Mouse (Mus musculus) neural tube, embryonic 11.5 days (tissue): ENCODE measurements around the gene Clip1. TPM values are rescaled to one million over a fixed set of nuclear protein-coding genes. Genes with fewer than 3 reads are reported as not detected.

Experiments
- ATAC-seq: fragments of 200-750 bp; cut with Nextera tagmentation; 2 replicates; pipeline ENCODE4 v1.8.0; 2017; ENCODE audit warnings: moderate number of reproducible peaks, mild to moderate bottlenecking, moderate TSS enrichment, moderate library complexity; ENCODE audit not compliant: insufficient read depth, low FRiP score, low TSS enrichment
- DNase-seq: peaks from one replicate; pipeline ENCODE4 v3.0.0-alpha.2; 2015; ENCODE audit warnings: low spot score
- H3K27ac ChIP-seq: fragments of 300-500 bp; sonication (generic); 2 replicates; pipeline ENCODE4 v1.5.1; 2014; ENCODE audit warnings: low read depth, mild to moderate bottlenecking, low read length
- H3K27me3 ChIP-seq: fragments of 300-500 bp; sonication (generic); 2 replicates; pipeline ENCODE4 v1.6.1; 2014; ENCODE audit warnings: mild to moderate bottlenecking, low read length, mixed read lengths; ENCODE audit not compliant: control insufficient read depth, insufficient read depth
- H3K36me3 ChIP-seq: fragments of 300-500 bp; sonication (generic); 2 replicates; pipeline ENCODE4 v1.6.1; 2014; ENCODE audit warnings: mild to moderate bottlenecking, low read length, moderate library complexity, mixed read lengths; ENCODE audit not compliant: control insufficient read depth, insufficient read depth
- H3K4me1 ChIP-seq: fragments of 300-500 bp; sonication (generic); 2 replicates; pipeline ENCODE4 v1.6.1; 2014; ENCODE audit warnings: low read length, mixed read lengths; ENCODE audit not compliant: control insufficient read depth, insufficient read depth
- H3K4me2 ChIP-seq: fragments of 300-500 bp; sonication (generic); 2 replicates; pipeline ENCODE4 v1.6.1; 2014; ENCODE audit warnings: low read depth, mild to moderate bottlenecking, moderate library complexity
- H3K4me3 ChIP-seq: fragments of 300-500 bp; sonication (generic); 2 replicates; pipeline ENCODE4 v1.5.1; 2014; ENCODE audit warnings: low read depth, low read length
- H3K9ac ChIP-seq: fragments of 300-500 bp; sonication (generic); 2 replicates; pipeline ENCODE4 v1.6.1; 2014; ENCODE audit warnings: mild to moderate bottlenecking, low read length
- H3K9me3 ChIP-seq: fragments of 300-500 bp; sonication (generic); 2 replicates; pipeline ENCODE4 v1.6.1; 2016; ENCODE audit warnings: low read length; ENCODE audit not compliant: control insufficient read depth
- WGBS: fragments of 180-500 bp; shearing (Covaris S2); extraction: QIAGEN DNeasy Blood & Tissue Kit; methylation state at CpG from one replicate; pipeline ENCODE4 v1.1.7; 2014; 5-methylcytosine and 5-hydroxymethylcytosine counted together
- polyA plus RNA-seq: library from polyadenylated mRNA; unstranded; fragments of >200 nt; fragmentation: Nextera tagmentation; extraction: Ambion mirVana; gene quantifications from 2 replicates; pipeline ENCODE4 v1.2.1, GENCODE M21; 2014

Gene Clip1
- polyA plus RNA-seq, 1 experiment from 2014 or later: 52.2 TPM

DNA sequence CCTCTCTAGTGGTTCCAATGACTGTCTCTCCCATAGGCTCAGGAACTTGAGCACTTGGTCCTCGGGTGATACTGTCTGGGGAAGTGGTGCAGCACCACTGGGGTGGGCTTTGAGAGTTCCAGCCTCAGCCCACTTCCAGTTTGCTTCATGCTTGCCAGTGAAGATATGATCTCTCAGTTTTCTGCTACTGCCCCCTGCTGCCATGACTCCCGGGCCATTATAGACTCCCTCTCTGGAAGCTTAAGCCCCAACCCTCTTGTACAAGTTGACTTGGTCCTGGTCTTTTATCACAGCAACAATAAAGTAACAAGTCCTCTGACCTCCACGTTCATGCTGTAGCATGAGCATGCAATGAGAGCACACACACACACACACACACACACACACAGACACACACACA is 5.3 kb downstream of the Clip1 start:
- DNase-seq (no peak), ATAC-seq (no peak)
- H3K9me3 ChIP-seq: no peaks in the 10 kb centered on the region
- no peak overlapping the region for H3K4me3 ChIP-seq
- H3K4me2 ChIP-seq: no peak overlapping the region
- no peak overlapping the region for H3K27ac ChIP-seq
- H3K36me3 ChIP-seq: no peaks in the 10 kb centered on the region
- no peak overlapping the region for H3K9ac ChIP-seq
- WGBS: 68% methylated on average over 3 of the region's 3 CpGs
- no peaks in the 10 kb centered on the region for H3K27me3 ChIP-seq
- H3K4me1 ChIP-seq: peaks cover 9% of the 10 kb centered on the region

DNA sequence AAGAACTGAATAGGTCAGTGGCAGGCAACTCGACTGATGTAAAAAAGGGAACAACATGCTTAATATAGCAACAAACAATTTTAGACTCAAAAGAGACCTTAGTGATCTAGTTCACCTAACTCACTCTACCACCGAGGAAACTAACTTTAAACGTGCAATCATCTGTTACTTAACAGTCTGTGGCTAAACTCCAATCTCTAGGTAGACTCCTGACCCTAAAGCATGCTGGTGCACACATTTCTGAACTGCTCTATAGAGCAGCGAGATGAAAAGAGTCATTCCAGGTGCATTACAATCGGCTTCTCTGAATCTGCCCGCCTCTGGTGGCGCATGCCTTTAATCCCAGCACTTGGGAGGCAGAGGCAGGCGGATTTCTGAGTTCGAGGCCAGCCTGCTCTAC is 8.7 kb downstream of the Clip1 start:
- no peak for DNase-seq
- no peak overlapping the region for H3K27ac ChIP-seq
- no peak for ATAC-seq
- H3K36me3 ChIP-seq: no peaks in the 10 kb centered on the region
- no peaks in the 10 kb centered on the region for H3K27me3 ChIP-seq
- H3K4me3 ChIP-seq: no peak overlapping the region
- WGBS: 91% methylated on average over 9 of the region's 9 CpGs
- H3K4me1 ChIP-seq: 0 out of 2 replicates have a peak, but pooled peaks cover 6% of the 10 kb centered on the region
- H3K9me3 ChIP-seq: no peaks in the 10 kb centered on the region
- no peak overlapping the region for H3K9ac ChIP-seq
- H3K4me2 ChIP-seq: no peak overlapping the region

DNA sequence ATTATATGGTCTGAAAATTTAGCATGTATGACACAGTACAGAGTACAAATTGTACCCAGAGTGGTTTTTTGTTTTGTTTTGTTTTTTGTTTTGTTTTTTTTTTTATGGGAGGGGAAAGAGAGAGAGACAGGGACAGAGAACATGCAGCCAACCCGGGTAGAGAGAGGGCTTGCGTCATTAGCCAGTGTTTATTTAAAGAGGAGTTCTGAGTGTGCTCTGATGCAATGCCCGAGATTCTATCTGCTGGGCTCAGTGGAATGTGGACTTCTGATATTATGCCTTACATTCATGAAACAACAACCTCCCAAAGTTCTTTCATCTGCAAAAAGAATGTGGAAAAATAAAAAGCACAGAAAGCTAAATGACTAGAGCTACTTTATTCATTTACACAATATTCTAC is 9.2 kb downstream of the Clip1 start:
- H3K4me3 ChIP-seq: no peak overlapping the region
- no peaks in the 10 kb centered on the region for H3K27me3 ChIP-seq
- H3K36me3 ChIP-seq: no peaks in the 10 kb centered on the region
- 53% methylated on average over 3 of the region's 3 CpGs for WGBS
- H3K4me1 ChIP-seq: 0 out of 2 replicates have a peak, but pooled peaks cover 6% of the 10 kb centered on the region
- no peak overlapping the region for H3K9ac ChIP-seq
- ATAC-seq (no peak), DNase-seq (no peak)
- H3K27ac ChIP-seq: no peak overlapping the region
- no peaks in the 10 kb centered on the region for H3K9me3 ChIP-seq
- no peak overlapping the region for H3K4me2 ChIP-seq

DNA sequence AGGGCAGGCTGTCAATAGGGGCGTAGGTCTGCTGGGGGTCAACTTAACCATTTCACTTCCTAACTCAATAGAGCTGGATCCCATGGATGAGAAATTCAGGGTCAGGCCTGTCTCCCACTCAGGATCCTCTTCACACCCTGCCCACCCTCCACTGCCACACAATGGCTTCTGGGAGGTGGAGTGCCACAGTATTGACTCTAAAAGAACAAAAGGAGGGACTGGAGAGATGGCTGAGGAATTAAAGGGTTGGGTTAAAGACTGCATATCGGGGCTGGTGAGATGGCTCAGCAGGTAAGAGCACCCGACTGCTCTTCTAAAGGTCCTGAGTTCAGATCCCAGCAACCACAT is 13.0 kb downstream of the Clip1 start:
- Histone ChIP-seq H3K9me3 (no peaks in the 10 kb centered on the region), H3K36me3 (no peaks in the 10 kb centered on the region), H3K27ac (no peak overlapping the region), H3K9ac (no peak overlapping the region), H3K4me2 (no peak overlapping the region), H3K4me1 (0 out of 2 replicates have a peak, but pooled peaks cover 6% of the 10 kb centered on the region), H3K27me3 (no peaks in the 10 kb centered on the region), H3K4me3 (no peak overlapping the region)
- no peak for ATAC-seq
- DNase-seq: no peak
- 69% methylated on average over 3 of the region's 3 CpGs for WGBS

DNA sequence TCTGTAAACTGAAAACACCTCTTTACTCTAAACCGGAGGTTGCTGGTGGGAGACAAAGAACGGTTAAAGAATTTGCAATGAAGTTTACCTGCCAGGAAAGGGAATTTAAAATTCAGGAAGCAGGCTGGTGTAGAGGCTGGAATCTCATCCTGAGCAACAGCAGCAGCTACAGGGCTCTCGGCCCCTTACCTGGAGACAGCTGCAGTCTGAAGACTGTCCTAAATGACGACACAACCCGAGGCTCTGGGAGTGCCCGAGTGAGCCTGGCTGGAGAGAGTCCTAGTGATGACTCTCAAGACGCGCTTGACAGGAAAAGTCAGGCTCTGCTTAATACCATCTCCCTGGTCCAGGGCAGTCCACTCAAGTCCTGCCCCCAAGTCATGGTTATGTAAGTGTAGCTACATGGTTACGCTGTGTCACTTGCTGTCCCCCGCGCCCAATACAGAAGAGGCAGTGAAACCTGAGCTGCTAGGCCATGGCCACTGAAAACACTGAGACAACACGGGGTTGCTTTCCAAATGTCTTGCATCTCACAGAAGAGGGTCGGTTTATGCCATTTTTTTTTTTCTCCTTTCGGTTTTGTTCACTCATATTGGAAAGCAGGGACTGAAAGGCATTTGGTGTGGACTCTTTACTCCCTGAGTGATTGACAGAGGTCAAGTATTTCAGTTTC is 13.5 kb downstream of the Clip1 start:
- DNase-seq (no peak), ATAC-seq (no peak)
- Histone ChIP-seq H3K27ac (no peak overlapping the region), H3K4me1 (0 out of 2 replicates have a peak, but pooled peaks cover 6% of the 10 kb centered on the region), H3K9me3 (no peaks in the 10 kb centered on the region), H3K4me3 (no peak overlapping the region), H3K27me3 (no peaks in the 10 kb centered on the region), H3K36me3 (no peaks in the 10 kb centered on the region), H3K9ac (no peak overlapping the region), H3K4me2 (no peak overlapping the region)
- WGBS: 45% methylated on average over 14 of the region's 14 CpGs

DNA sequence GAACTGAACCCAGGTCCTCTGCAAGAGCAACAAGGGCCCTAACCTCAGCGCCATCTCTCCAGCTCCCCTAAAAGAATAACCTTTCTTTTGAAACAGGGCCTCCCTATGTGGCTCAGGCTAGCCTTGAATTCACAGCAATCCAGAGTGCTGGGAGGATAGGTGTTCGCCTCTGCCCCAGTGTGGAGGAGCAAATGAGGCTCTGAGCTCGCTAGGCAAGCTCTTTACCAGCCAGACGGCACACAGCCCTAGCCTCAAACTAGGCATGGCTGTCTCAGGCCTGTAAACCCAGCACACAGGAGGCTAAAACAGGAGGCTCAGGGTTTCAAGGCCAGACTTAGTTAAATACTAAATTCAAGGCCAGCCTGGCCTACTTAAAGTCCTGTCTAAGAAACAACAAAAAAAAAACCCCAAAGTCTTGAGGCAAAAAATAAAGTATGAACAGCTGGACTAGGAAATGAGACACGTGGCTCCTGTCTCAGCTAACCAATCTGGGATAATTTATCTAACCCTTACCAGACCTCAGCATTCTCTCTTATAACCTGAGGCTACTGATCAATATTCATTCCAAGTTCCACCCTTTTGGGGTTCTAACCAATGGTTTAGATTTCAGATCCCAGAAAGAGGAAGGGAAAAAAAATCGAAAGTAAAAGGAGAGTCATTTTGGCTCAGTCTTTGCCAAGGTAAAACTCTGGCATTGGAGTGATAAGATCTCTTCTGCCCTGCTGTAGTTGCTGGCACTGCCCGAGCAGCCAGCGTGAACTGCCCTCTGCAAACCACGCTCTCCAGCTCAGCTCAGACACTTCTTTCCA is 14.2 kb downstream of the Clip1 start:
- H3K4me1 ChIP-seq: 0 out of 2 replicates have a peak, but pooled peaks cover 6% of the 10 kb centered on the region
- WGBS: 82% methylated on average over 9 of the region's 9 CpGs
- no peaks in the 10 kb centered on the region for H3K9me3 ChIP-seq
- DNase-seq: no peak
- H3K9ac ChIP-seq: no peak overlapping the region
- H3K4me2 ChIP-seq: no peak overlapping the region
- H3K27ac ChIP-seq: no peak overlapping the region
- ATAC-seq: no peak
- H3K4me3 ChIP-seq: no peak overlapping the region
- no peaks in the 10 kb centered on the region for H3K27me3 ChIP-seq
- no peaks in the 10 kb centered on the region for H3K36me3 ChIP-seq

DNA sequence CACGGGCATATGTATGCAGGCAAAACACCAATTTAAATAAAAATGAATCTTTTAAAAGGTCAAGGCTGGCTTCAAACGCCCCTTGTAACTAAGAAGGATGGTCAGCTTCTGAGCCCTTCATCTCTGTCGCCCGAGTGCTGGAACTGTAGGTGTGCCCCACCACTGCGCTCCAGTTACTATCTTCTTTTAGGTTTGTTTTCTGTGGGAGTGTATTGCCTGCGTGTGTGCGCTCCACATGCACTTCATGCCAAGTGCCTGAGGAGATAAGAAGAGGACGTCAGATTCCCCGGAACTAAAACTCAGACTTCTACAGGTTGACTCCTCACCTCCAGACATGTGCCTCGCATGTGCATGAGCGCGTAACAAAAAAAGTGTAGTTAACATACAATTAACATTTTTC is 16.5 kb downstream of the Clip1 start:
- DNase-seq (no peak), ATAC-seq (no peak)
- no peaks in the 10 kb centered on the region for H3K9me3 ChIP-seq
- H3K9ac ChIP-seq: no peak overlapping the region
- 0 out of 2 replicates have a peak, but pooled peaks cover 4% of the 10 kb centered on the region for H3K4me1 ChIP-seq
- no peaks in the 10 kb centered on the region for H3K27me3 ChIP-seq
- no peak overlapping the region for H3K4me3 ChIP-seq
- H3K27ac ChIP-seq: no peak overlapping the region
- WGBS: 92% methylated on average over 12 of the region's 12 CpGs
- no peak overlapping the region for H3K4me2 ChIP-seq
- no peaks in the 10 kb centered on the region for H3K36me3 ChIP-seq

DNA sequence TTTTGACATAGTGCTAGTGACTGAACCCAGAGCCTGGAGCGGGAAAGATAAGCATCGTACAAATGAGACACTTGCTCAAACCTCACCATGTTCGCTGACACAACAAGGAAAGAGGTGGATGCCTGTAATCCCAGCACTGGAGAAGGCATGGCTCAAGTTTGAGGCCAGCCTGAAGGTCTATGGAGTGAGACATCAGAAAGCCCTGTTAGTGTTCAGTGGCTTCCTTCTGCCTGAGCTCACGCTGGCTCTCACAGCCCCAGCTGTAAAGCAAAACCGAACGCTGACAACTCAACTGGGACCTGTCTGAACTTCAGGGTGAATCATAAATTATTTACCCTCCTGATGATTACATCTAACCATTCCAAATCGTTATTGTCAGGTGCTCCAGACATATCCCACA is 18.5 kb downstream of the Clip1 start:
- 84% methylated on average over 7 of the region's 7 CpGs for WGBS
- Histone ChIP-seq H3K4me3 (no peak overlapping the region), H3K27ac (no peak overlapping the region), H3K36me3 (no peaks in the 10 kb centered on the region), H3K4me2 (no peak overlapping the region), H3K27me3 (no peaks in the 10 kb centered on the region), H3K4me1 (no peaks in the 10 kb centered on the region), H3K9me3 (no peaks in the 10 kb centered on the region), H3K9ac (no peak overlapping the region)
- no peak for DNase-seq
- no peak for ATAC-seq

DNA sequence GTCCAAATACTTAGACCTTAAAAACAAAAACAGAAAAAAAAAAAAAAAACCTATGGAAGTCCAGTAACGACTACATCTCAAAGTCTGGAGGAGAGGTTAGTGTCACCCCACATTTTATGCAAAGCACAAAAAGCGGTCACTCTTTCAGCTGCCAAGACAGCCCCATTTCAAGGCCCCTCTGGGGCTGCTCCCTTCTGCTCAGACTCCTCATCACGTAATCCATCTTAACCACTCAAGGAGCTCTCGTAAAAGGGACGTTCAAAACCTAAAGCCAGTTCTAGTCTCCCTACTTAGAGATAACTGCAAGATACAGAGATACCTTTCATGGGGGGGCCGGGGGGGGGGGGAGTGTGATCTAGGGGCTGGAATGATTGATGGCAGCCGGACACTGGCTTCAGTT is 20.1 kb downstream of the Clip1 start:
- Histone ChIP-seq H3K4me1 (no peaks in the 10 kb centered on the region), H3K4me2 (no peak overlapping the region), H3K9ac (no peak overlapping the region), H3K36me3 (no peaks in the 10 kb centered on the region), H3K27me3 (no peaks in the 10 kb centered on the region), H3K27ac (no peak overlapping the region), H3K4me3 (no peak overlapping the region), H3K9me3 (no peaks in the 10 kb centered on the region)
- DNase-seq (no peak), ATAC-seq (no peak)
- 80% methylated on average over 7 of the region's 7 CpGs for WGBS
